Mouse (Mus musculus) heart, embryonic 13.5 days (tissue): ENCODE measurements around the gene Sycp2. TPM values are rescaled to one million over a fixed set of nuclear protein-coding genes. Genes with fewer than 3 reads are reported as not detected.

Source experiments
- ATAC-seq: fragments of 200-750 bp; cut with Nextera tagmentation; 2 replicates; pipeline ENCODE4 v1.8.0; 2017; ENCODE audit warnings: moderate TSS enrichment; ENCODE audit not compliant: insufficient number of reproducible peaks, low FRiP score, low TSS enrichment; ENCODE audit errors: extremely low read depth
- H3K27ac ChIP-seq: fragments of 300-500 bp; sonication (generic); replicated peaks from 2 replicates; pipeline ENCODE4 v1.5.1; 2015; ENCODE audit warnings: moderate library complexity, mild to moderate bottlenecking, inconsistent platforms
- H3K27me3 ChIP-seq: fragments of 300-500 bp; sonication (generic); replicated peaks from 2 replicates; pipeline ENCODE4 v1.6.1; 2015; ENCODE audit warnings: mild to moderate bottlenecking, inconsistent platforms
- H3K36me3 ChIP-seq: fragments of 300-500 bp; sonication (generic); 2 replicates; pipeline ENCODE4 v1.6.1; 2015; ENCODE audit warnings: mild to moderate bottlenecking, inconsistent platforms
- H3K4me1 ChIP-seq: fragments of 300-500 bp; sonication (generic); 2 replicates; pipeline ENCODE4 v1.6.1; 2015; ENCODE audit warnings: inconsistent platforms
- H3K4me2 ChIP-seq: fragments of 300-500 bp; sonication (generic); 2 replicates; pipeline ENCODE4 v1.6.1; 2015; ENCODE audit warnings: inconsistent platforms, mild to moderate bottlenecking, moderate library complexity
- H3K4me3 ChIP-seq: fragments of 300-500 bp; sonication (generic); 2 replicates; pipeline ENCODE4 v1.5.1; 2015; ENCODE audit warnings: moderate library complexity, mild to moderate bottlenecking, inconsistent platforms
- H3K9ac ChIP-seq: fragments of 300-500 bp; sonication (generic); 2 replicates; pipeline ENCODE4 v1.6.1; 2015; ENCODE audit warnings: inconsistent platforms, mild to moderate bottlenecking, moderate library complexity
- H3K9me3 ChIP-seq: fragments of 300-500 bp; sonication (generic); 2 replicates; pipeline ENCODE4 v1.6.1; 2016; ENCODE audit warnings: inconsistent platforms
- WGBS: fragments of 180-500 bp; shearing (Covaris S2); methylation state at CpG from one replicate; pipeline ENCODE4 v1.1.7; 2015; ENCODE audit warnings: mixed read lengths; 5-methylcytosine and 5-hydroxymethylcytosine counted together
- polyA plus RNA-seq: library from polyadenylated mRNA; unstranded; fragments of >200 nt; fragmentation: Nextera tagmentation; extraction: Ambion mirVana; gene quantifications from 2 replicates; pipeline ENCODE4 v1.2.1, GENCODE M21; 2015

Sycp2 gene
- polyA plus RNA-seq, 1 experiment from 2014 or later: 0.08 TPM

- H3K27me3 ChIP-seq: peaks cover 11% of the 10 kb centered on the region; the same call in 1 of the 2 replicates
- no peak overlapping the region for H3K9ac ChIP-seq
- H3K27ac ChIP-seq: no peak overlapping the region
- no peaks in the 10 kb centered on the region for H3K36me3 ChIP-seq
- no peak overlapping the region for H3K4me3 ChIP-seq
- H3K4me2 ChIP-seq: no peak overlapping the region
- no peaks in the 10 kb centered on the region for H3K9me3 ChIP-seq
- no peaks in the 10 kb centered on the region for H3K4me1 ChIP-seq
- no peak for ATAC-seq
- WGBS: 59% methylated on average over 8 of the region's 8 CpGs
These were observed 103.9 kb downstream of the Sycp2 start for GRCm38 (mm10) chr2:178303453-178304187.

Other genes starting within 250 kb of the Sycp2 start
- 16.0 and 16.2 TPM in 2 replicates for gene Ppp1r3d, start 6.8 kb upstream of the Sycp2 start, polyA plus RNA-seq
- gene Fam217b, start 6.8 kb upstream of the Sycp2 start, polyA plus RNA-seq: 5.5 and 7.6 TPM in 2 replicates
- gene Cdh26, start 22.8 kb upstream of the Sycp2 start, polyA plus RNA-seq: 0.07 TPM in 1 of 2 replicates, not detected in the other